Mouse (Mus musculus): ENCODE results near the gene Fuz. TPM values are rescaled to one million over a fixed set of nuclear protein-coding genes. Genes with fewer than 3 reads are reported as not detected.

Gene Fuz
- polyA plus RNA-seq, 1 experiment from 2014 or later = 13.9 TPM

MicroRNAs encoded within 50 kb of the gene (microRNA counts, 519-probe panel; counts per million panel counts)
- microRNA mmu-miR-707 = not detected

Other genes with a start within 250 kb of the Fuz start
- 1.9 and 2.3 TPM in 2 replicates for gene Myh14, start 225.2 kb upstream of the Fuz start, polyA plus RNA-seq (2014; fragmentation: Nextera tagmentation; extraction: Ambion mirVana)
- not detected in 2 replicates for gene Izumo2, start 187.3 kb upstream of the Fuz start, polyA plus RNA-seq (2014; fragmentation: Nextera tagmentation; extraction: Ambion mirVana)
- gene Vrk3, start 147.7 kb upstream of the Fuz start, polyA plus RNA-seq (2014; fragmentation: Nextera tagmentation; extraction: Ambion mirVana) = 32.5 and 36.7 TPM in 2 replicates
- 3.0 and 3.7 TPM in 2 replicates for gene Zfp473, start 145.0 kb upstream of the Fuz start, polyA plus RNA-seq (2014; fragmentation: Nextera tagmentation; extraction: Ambion mirVana)
- 44.2 and 62.3 TPM in 2 replicates for gene Nup62, start 80.0 kb upstream of the Fuz start, polyA plus RNA-seq (2014; fragmentation: Nextera tagmentation; extraction: Ambion mirVana)
- 0.60 and 1.7 TPM in 2 replicates for gene Il4i1, start 79.7 kb upstream of the Fuz start, polyA plus RNA-seq (2014; fragmentation: Nextera tagmentation; extraction: Ambion mirVana)
- gene Atf5, start 79.4 kb upstream of the Fuz start, polyA plus RNA-seq (2014; fragmentation: Nextera tagmentation; extraction: Ambion mirVana) = 1.9 and 2.0 TPM in 2 replicates
- 31.7 and 38.0 TPM in 2 replicates for gene Akt1s1, start 47.1 kb upstream of the Fuz start, polyA plus RNA-seq (2014; fragmentation: Nextera tagmentation; extraction: Ambion mirVana)
- 60.9 and 65.5 TPM in 2 replicates for gene Tbc1d17, start 47.0 kb upstream of the Fuz start, polyA plus RNA-seq (2014; fragmentation: Nextera tagmentation; extraction: Ambion mirVana)
- gene Pnkp, start 38.9 kb upstream of the Fuz start, polyA plus RNA-seq (2014; fragmentation: Nextera tagmentation; extraction: Ambion mirVana) = 26.3 and 27.6 TPM in 2 replicates
- 314 and 331 TPM in 2 replicates for gene Ptov1, start 26.3 kb upstream of the Fuz start, polyA plus RNA-seq (2014; fragmentation: Nextera tagmentation; extraction: Ambion mirVana)
- gene Med25, start 3.4 kb upstream of the Fuz start, polyA plus RNA-seq (2014; fragmentation: Nextera tagmentation; extraction: Ambion mirVana) = 72.7 and 76.2 TPM in 2 replicates
- 82.7 and 85.0 TPM in 2 replicates for gene Ap2a1, start 33.4 kb downstream of the Fuz start, polyA plus RNA-seq (2014; fragmentation: Nextera tagmentation; extraction: Ambion mirVana)
- gene Tsks, start 47.1 kb downstream of the Fuz start, polyA plus RNA-seq (2014; fragmentation: Nextera tagmentation; extraction: Ambion mirVana) = 0.09 and 0.14 TPM in 2 replicates
- 23.4 and 23.5 TPM in 2 replicates for gene Cpt1c, start 78.8 kb downstream of the Fuz start, polyA plus RNA-seq (2014; fragmentation: Nextera tagmentation; extraction: Ambion mirVana)
- 249 and 259 TPM in 2 replicates for gene Prmt1, start 90.5 kb downstream of the Fuz start, polyA plus RNA-seq (2014; fragmentation: Nextera tagmentation; extraction: Ambion mirVana)
- gene Irf3, start 101.6 kb downstream of the Fuz start, polyA plus RNA-seq (2014; fragmentation: Nextera tagmentation; extraction: Ambion mirVana) = 59.6 and 63.9 TPM in 2 replicates
- 54.2 and 56.8 TPM in 2 replicates for gene Bcl2l12, start 102.6 kb downstream of the Fuz start, polyA plus RNA-seq (2014; fragmentation: Nextera tagmentation; extraction: Ambion mirVana)
- 44.0 and 49.6 TPM in 2 replicates for gene Scaf1, start 120.3 kb downstream of the Fuz start, polyA plus RNA-seq (2014; fragmentation: Nextera tagmentation; extraction: Ambion mirVana)
- 21.2 and 21.6 TPM in 2 replicates for gene Rras, start 121.9 kb downstream of the Fuz start, polyA plus RNA-seq (2014; fragmentation: Nextera tagmentation; extraction: Ambion mirVana)
- gene Prr12, start 156.8 kb downstream of the Fuz start, polyA plus RNA-seq (2014; fragmentation: Nextera tagmentation; extraction: Ambion mirVana) = 13.0 and 16.0 TPM in 2 replicates
- gene Nosip, start 166.3 kb downstream of the Fuz start, polyA plus RNA-seq (2014; fragmentation: Nextera tagmentation; extraction: Ambion mirVana) = 58.2 and 62.7 TPM in 2 replicates
- gene Prrg2, start 166.6 kb downstream of the Fuz start, polyA plus RNA-seq (2014; fragmentation: Nextera tagmentation; extraction: Ambion mirVana) = 15.7 and 17.1 TPM in 2 replicates
- gene Rcn3, start 196.1 kb downstream of the Fuz start, polyA plus RNA-seq (2014; fragmentation: Nextera tagmentation; extraction: Ambion mirVana) = 134 and 149 TPM in 2 replicates
- 12.9 and 13.2 TPM in 2 replicates for gene Fcgrt, start 207.8 kb downstream of the Fuz start, polyA plus RNA-seq (2014; fragmentation: Nextera tagmentation; extraction: Ambion mirVana)
- gene Rps11, start 228.4 kb downstream of the Fuz start, polyA plus RNA-seq (2014; fragmentation: Nextera tagmentation; extraction: Ambion mirVana) = 1,346 and 1,389 TPM in 2 replicates
- 1,145 and 1,168 TPM in 2 replicates for gene Rpl13a, start 232.7 kb downstream of the Fuz start, polyA plus RNA-seq (2014; fragmentation: Nextera tagmentation; extraction: Ambion mirVana)
- 0.47 TPM in 1 of 2 replicates, not detected in the other for gene Gm45713, start 240.2 kb downstream of the Fuz start, polyA plus RNA-seq (2014; fragmentation: Nextera tagmentation; extraction: Ambion mirVana)
- 1.5 and 1.6 TPM in 2 replicates for gene Flt3l, start 240.4 kb downstream of the Fuz start, polyA plus RNA-seq (2014; fragmentation: Nextera tagmentation; extraction: Ambion mirVana)

All from hindbrain, embryonic 11.5 days (tissue).